Mouse (Mus musculus) lung, adult 2 months (tissue): ENCODE measurements around the gene Cadps. TPM values are rescaled to one million over a fixed set of nuclear protein-coding genes. Genes with fewer than 3 reads are reported as not detected.

ENCODE experiments used
- DNase-seq: peaks from one replicate; pipeline ENCODE4 v3.0.0; 2022
- H3K4me1 ChIP-seq: fragments of 200-500 bp; 2 replicates; pipeline ENCODE4 v1.6.1; 2011; ENCODE audit warnings: low read length; ENCODE audit not compliant: control insufficient read depth, insufficient read depth
- H3K4me3 ChIP-seq: fragments of 200-500 bp; replicated peaks from 2 replicates; pipeline ENCODE3; 2011; ENCODE audit warnings: low read depth, mild to moderate bottlenecking, control low read depth, low read length; ENCODE audit errors: extremely low read depth
- CTCF ChIP-seq: fragments of 200-500 bp; IDR thresholded peaks from 2 replicates; pipeline ENCODE4 v1.5.1; 2011; ENCODE audit warnings: mild to moderate bottlenecking, low read length, control low read depth; ENCODE audit not compliant: insufficient read depth
- POLR2A ChIP-seq: fragments of 200-500 bp; IDR thresholded peaks from 2 replicates; pipeline ENCODE4 v1.6.1; 2011; ENCODE audit warnings: low read depth, mild to moderate bottlenecking, control low read depth, low read length, borderline replicate concordance; ENCODE audit errors: extremely low read depth
- WGBS: fragments of 180-500 bp; shearing (Covaris S2); methylation state at CpG from one replicate; pipeline ENCODE4 v1.1.7; 2018; 5-methylcytosine and 5-hydroxymethylcytosine counted together
- polyA plus RNA-seq: library from polyadenylated mRNA; depleted of rRNA; stranded (reverse); fragments of >200 nt; gene quantifications from 2 replicates; pipeline ENCODE4 v1.2.3, GENCODE M21; 2012

Cadps gene
- polyA plus RNA-seq, 1 experiment = 0.06 TPM

- no peaks in the 10 kb centered on the region for H3K4me1 ChIP-seq
- no peak for DNase-seq
- TF ChIP-seq CTCF (no peak), POLR2A (no peak)
- no peak overlapping the region for H3K4me3 ChIP-seq
- WGBS = 43% methylated on average over 3 of the region's 3 CpGs
Observed at GRCm38 (mm10) chr14:12680819-12681638, 141.8 kb downstream of the Cadps start.

GRCm38 (mm10) chr14:12661430-12661829 lies 161.4 kb downstream of the Cadps start:
- 74% methylated on average over 2 of the region's 2 CpGs for WGBS

GRCm38 (mm10) chr14:12657351-12657750 lies 165.5 kb downstream of the Cadps start:
- TF ChIP-seq CTCF (no peak), POLR2A (no peak)
- H3K4me1 ChIP-seq = no peaks in the 10 kb centered on the region
- no peak overlapping the region for H3K4me3 ChIP-seq
- 34% methylated on average over 4 of the region's 4 CpGs for WGBS
- no peak for DNase-seq

More at GRCm38 (mm10) chr14:12661430-12661829, 161.4 kb downstream of the Cadps start:
- DNase-seq = no peak
- TF ChIP-seq POLR2A = no peak
- TF ChIP-seq CTCF = no peak
- Histone ChIP-seq H3K4me1 (no peaks in the 10 kb centered on the region), H3K4me3 (no peak overlapping the region)

- 82% methylated on average over 6 of the region's 6 CpGs for WGBS
- no peaks in the 10 kb centered on the region for H3K4me1 ChIP-seq
- no peak for DNase-seq
- no peak overlapping the region for H3K4me3 ChIP-seq
- no peak for TF ChIP-seq POLR2A
- TF ChIP-seq CTCF = no peak
Observed at GRCm38 (mm10) chr14:12642868-12643512, 179.9 kb downstream of the Cadps start.

- Histone ChIP-seq H3K4me3 (no peak overlapping the region), H3K4me1 (no peaks in the 10 kb centered on the region)
- DNase-seq = no peak
- no peak for TF ChIP-seq CTCF
- no peak for TF ChIP-seq POLR2A
- WGBS = 73% methylated on average over 2 of the region's 2 CpGs
Observed at GRCm38 (mm10) chr14:12638762-12639161, 184.1 kb downstream of the Cadps start.

GRCm38 (mm10) chr14:12637121-12637754 lies 185.6 kb downstream of the Cadps start:
- no peak for TF ChIP-seq POLR2A
- no peak for TF ChIP-seq CTCF
- H3K4me3 ChIP-seq = no peak overlapping the region
- DNase-seq = no peak
- H3K4me1 ChIP-seq = no peaks in the 10 kb centered on the region
- WGBS = 37% methylated on average over 7 of the region's 7 CpGs

- TF ChIP-seq POLR2A (no peak), CTCF (no peak)
- H3K4me1 ChIP-seq = no peaks in the 10 kb centered on the region
- WGBS = 71% methylated on average over 11 of the region's 11 CpGs
- H3K4me3 ChIP-seq = no peak overlapping the region
- DNase-seq = no peak
Observed at GRCm38 (mm10) chr14:12624256-12625130, 198.4 kb downstream of the Cadps start.

- no peak for TF ChIP-seq POLR2A
- no peak for TF ChIP-seq CTCF
- H3K4me3 ChIP-seq = no peak overlapping the region
- WGBS = 74% methylated on average over 4 of the region's 4 CpGs
- no peak for DNase-seq
- H3K4me1 ChIP-seq = no peaks in the 10 kb centered on the region
Observed at GRCm38 (mm10) chr14:12607025-12607424, 215.9 kb downstream of the Cadps start.

GRCm38 (mm10) chr14:12606202-12606601 lies 216.7 kb downstream of the Cadps start:
- no peaks in the 10 kb centered on the region for H3K4me1 ChIP-seq
- no peak for DNase-seq
- TF ChIP-seq CTCF (no peak), POLR2A (no peak)
- 67% methylated on average over 4 of the region's 4 CpGs for WGBS
- no peak overlapping the region for H3K4me3 ChIP-seq
